Mouse (Mus musculus): ENCODE measurements around the gene Id3. TPM values are rescaled to one million over a fixed set of nuclear protein-coding genes. Genes with fewer than 3 reads are reported as not detected.

Gene Id3
- total RNA-seq, 1 experiment from 2014 or later = not detected

- no peak for ATAC-seq (replicated peaks; ENCODE audit: low read depth, poor library complexity, severe bottlenecking)
These were observed 2.1 kb downstream of the Id3 start for GRCm38 (mm10) chr4:136145362-136145885.

GRCm38 (mm10) chr4:136145991-136146711, 2.9 kb downstream of the Id3 start:
- ATAC-seq (replicated peaks; ENCODE audit: low read depth, poor library complexity, severe bottlenecking) = no peak

DNA sequence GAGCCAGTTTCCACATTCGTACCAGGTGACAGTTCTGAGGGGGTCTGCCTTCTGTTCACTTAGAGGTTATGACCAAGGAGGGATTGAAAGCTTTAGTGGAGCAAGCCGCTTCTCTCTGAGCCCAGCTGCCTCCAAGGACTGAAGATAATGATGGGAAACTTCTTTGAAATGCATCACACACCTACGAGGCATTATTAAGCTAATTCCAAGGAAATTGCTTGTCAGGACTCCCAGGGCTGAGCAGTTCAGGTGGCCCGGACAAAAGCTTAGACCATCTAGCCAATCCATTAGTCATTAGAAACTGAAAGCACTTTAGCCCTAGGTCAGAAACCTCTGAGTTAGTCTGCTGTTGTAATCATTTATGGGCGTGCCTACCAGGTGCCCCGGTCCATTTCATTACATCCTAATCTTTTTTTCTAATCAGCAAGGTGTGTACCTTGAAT, 3.4 kb downstream of the Id3 start:
- ATAC-seq (replicated peaks; ENCODE audit: low read depth, poor library complexity, severe bottlenecking) = no peak

DNA sequence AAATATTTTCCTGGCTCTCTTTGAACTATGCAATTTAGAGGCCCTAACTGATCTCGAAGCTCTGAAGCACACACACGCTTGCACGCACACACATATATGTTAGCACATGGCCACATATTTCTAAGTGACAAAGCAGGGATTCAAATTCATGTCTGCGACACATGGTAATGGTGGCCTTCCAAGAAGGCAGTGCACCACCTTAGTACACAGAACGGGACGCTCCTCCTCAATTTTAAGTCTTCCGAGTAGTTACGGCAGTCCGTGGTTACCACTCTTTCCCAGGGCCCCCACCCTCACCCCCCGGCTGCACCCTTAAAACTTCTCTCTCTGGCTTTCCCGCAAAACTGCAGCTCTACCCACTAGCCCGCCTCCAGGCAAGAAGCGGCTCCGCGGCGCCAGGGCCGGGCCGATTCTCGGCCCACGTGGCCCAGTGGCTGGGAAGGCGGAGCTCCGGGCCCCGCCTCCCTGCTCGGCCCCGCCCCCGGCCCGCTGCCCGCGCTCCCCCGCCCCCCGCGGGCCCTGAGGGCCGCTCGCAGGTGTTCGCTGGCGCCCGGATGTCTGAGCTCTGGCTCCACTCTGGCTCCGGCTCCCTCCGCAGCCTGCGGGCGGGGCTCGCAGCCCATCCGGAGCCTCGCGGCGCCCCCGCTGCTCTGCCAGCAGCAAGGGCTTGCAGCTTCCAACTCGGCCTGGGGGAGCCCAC, 4.3 kb downstream of the Id3 start:
- peak; percentile 30 for ATAC-seq (replicated peaks; ENCODE audit: low read depth, poor library complexity, severe bottlenecking)

DNA sequence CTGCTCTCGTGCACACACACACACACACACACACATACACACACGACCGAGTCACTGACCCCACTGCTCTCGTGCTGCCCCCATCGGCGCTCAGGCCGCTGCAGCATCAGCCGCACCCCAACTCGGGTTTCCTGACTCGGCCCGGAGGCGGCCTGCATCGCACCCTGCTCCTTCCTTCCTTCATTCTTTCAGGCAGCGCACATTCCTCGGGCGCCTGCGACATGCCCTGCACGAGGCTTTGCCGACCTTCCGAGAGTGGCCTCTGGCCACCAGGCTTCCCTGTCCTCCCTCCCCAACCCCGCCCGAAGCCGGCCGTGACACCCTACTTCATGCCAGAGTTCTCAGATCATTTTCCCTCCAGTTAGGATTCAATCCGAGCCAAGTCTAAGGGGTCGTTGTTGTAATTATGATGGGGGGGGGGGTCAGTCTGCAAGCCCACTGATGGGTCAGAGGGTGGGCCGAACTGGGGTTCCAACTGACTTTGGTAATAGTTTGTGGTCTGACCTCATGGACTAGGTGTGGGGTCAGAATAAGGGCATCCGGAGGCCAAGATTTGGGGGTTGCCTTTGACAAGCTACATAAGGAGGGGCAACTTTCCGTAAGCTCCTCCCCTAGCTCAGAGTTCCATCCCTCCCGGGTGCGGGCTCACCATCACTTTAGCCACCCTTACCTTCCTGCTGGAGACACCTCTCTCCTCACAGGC, 5.2 kb downstream of the Id3 start:
- no peak for ATAC-seq (replicated peaks; ENCODE audit: low read depth, poor library complexity, severe bottlenecking)

DNA sequence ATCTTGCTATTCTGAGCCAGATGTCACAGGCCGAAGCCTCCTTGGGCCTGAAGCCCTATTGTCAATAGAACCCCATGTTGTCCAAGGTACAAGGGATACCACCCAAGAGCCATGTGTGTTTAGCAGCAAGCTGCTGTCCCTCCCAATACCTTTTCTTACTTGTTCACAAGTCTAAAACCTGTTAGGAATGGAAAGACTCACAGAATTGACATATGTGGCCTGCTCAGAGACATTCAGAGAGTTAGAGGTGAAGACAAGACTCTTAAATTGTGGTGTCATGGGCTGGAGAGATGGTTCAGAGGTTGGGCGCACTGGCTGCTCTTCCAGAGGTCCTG, 5.7 kb downstream of the Id3 start:
- no peak for ATAC-seq (replicated peaks; ENCODE audit: low read depth, poor library complexity, severe bottlenecking)

GRCm38 (mm10) chr4:136149734-136150133, 6.4 kb downstream of the Id3 start:
- ATAC-seq (replicated peaks; ENCODE audit: low read depth, poor library complexity, severe bottlenecking) = 0 out of 2 replicates have a peak, but pooled peaks have one; percentile 23

- ATAC-seq (replicated peaks; ENCODE audit: low read depth, poor library complexity, severe bottlenecking) = no peak
These were observed 7.3 kb downstream of the Id3 start for GRCm38 (mm10) chr4:136150596-136150995.

- no peak for ATAC-seq (replicated peaks; ENCODE audit: low read depth, poor library complexity, severe bottlenecking)
These were observed 9.5 kb downstream of the Id3 start for GRCm38 (mm10) chr4:136152821-136153220.

DNA sequence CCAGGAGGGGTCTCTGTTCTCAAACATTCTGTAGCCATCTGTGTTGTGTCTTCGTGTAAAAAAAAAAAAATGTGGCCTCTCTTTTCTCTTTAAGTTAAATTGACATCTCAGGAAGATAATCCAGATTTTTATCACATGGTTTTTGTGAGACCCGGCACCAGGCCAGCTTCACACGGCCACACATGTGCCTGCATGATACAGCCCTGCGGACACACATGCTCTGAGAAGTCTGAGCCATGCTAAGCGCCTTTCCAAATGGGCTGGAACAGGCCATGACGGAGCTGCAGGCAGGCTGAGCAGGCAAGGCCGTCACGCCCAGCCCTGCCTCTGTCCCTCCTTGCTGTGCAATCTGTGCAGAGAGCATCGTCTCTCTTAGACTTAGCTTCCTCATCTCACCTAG, 11.2 kb downstream of the Id3 start:
- no peak for ATAC-seq (replicated peaks; ENCODE audit: low read depth, poor library complexity, severe bottlenecking)

GRCm38 (mm10) chr4:136158498-136158897, 15.2 kb downstream of the Id3 start:
- no peak for ATAC-seq (replicated peaks; ENCODE audit: low read depth, poor library complexity, severe bottlenecking)

DNA sequence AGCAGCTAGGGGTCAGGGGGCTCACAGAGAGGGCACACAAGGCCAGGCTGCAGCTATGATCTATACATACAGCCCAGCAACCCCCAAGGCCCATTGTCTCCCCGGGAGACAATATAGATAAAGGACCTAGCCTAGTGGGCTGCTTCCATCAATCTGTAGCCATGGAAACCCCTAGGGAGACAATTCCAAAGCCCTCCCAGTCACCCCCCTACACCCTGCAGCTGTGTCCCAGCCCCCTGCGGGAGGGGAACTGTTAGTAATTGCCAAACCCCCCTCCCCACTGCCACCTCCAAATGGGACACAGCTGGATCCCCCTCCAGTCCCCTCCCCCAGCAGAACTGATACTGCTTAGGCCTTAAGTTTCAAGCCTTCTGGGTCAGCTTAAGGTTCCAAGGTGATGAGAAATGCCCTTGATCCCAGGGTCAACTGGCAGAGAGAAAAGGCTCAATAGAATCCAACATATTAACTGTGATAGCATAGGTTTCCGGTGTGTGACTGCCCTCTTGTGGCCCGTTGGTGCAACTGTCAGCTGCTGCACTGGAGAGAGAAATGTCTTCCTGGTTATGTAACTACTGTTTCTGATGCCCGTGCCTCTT, 16.6 kb downstream of the Id3 start:
- ATAC-seq (replicated peaks; ENCODE audit: low read depth, poor library complexity, severe bottlenecking) = peak; percentile 91

GRCm38 (mm10) chr4:136163448-136163847, 20.2 kb downstream of the Id3 start:
- peak; percentile 86 for ATAC-seq (replicated peaks; ENCODE audit: low read depth, poor library complexity, severe bottlenecking)

DNA sequence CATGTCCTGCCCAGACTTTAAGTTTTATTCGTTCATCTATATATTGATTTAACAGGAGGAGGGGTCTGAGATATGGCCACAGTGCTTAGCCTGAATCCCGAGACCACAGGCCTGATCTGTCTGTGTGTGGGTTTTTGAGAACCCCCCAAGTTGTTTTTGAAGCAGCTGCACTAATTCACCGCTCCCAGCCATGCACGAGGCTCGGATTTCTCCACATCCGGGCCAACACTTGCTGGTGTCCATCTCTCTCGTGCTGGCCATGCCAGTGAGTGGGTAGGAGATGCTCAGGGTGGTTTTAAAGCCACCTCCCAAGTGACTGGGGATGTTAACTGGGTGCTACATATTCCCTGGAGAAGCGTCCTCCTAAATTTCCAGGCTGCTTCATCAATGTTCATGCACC, 21.7 kb downstream of the Id3 start:
- ATAC-seq (replicated peaks; ENCODE audit: low read depth, poor library complexity, severe bottlenecking) = no peak

DNA sequence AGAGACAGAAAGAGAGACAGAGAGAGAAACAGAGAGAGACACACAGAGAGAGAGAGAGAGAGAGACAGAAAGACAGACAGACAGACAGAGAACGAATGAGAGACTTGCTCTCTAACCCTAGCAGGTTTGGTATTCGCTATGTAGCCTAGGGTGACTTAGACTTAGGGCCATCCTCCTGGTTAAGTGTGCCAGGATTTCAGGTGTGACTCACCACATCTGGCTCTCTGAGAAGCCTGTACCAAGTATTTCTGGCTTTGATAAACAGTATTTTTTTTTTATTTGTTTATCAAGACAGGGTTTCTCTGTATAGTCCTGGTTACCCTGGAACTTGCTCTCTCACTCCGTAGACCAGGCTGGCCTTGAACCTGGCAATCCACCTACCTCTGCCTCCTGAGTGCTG, 24.4 kb downstream of the Id3 start:
- ATAC-seq (replicated peaks; ENCODE audit: low read depth, poor library complexity, severe bottlenecking) = no peak

GRCm38 (mm10) chr4:136170401-136170800, 27.1 kb downstream of the Id3 start:
- no peak for ATAC-seq (replicated peaks; ENCODE audit: low read depth, poor library complexity, severe bottlenecking)

DNA sequence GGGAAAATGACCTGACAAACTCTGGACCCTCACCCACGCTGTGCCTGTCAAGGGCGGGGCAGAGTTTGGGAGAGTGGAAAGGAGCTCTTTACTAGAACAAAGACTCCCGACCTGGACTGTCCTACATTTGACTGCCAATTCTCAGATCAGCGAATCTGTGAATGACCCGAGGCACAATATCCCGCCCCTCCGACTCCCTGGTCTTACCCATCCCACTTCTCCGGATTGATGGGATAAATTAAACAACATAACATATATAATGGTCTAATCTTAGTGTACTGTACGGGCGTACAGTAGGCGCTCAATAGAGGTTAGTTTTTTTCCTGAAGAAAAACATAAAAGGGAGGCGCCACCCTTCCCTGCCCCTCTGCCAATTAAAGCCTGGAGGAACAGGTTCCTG, 28.2 kb downstream of the Id3 start:
- ATAC-seq (replicated peaks; ENCODE audit: low read depth, poor library complexity, severe bottlenecking) = no peak

- 0 out of 2 replicates have a peak, but pooled peaks have one; percentile 24 for ATAC-seq (replicated peaks; ENCODE audit: low read depth, poor library complexity, severe bottlenecking)
These were observed 28.8 kb downstream of the Id3 start, which contains the start of gene E2f2 for GRCm38 (mm10) chr4:136172011-136172541. Gene E2f2, plus strand, starts transcription at chr4:136172394.

DNA sequence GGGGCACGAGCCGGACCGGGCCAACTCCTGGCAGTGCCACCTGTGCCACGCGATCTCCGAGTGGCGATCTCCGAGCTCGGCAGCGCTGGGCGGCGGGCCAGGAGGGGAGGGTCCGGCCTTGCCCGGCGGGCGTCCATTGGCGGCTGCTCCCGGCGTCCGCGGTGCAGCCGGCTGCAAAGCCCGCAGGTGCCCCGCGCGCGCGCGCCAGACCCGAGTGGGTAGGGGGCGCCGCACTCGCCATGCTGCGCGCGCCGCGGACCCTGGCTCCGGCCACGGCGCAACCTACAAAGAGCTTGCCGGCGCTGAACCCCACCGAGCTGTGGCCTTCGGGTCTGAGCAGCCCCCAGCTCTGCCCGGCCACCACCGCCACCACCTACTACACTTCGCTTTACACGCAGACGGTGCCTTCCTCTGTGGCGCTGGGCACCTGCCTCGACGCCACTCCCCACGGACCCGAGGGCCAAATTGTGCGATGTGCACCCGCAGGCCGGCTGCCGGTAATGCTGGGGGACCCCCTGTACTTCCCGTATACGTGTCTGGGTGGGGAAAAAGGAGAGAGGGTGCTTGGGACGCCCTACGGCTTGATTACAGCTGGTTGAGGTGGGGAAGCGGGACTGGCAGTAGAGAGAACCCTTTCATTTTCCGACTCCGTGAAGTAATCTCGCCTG, 29.4 kb downstream of the Id3 start:
- no peak for ATAC-seq (replicated peaks; ENCODE audit: low read depth, poor library complexity, severe bottlenecking)
